Mouse (Mus musculus) neural tube, embryonic 14.5 days (tissue): Measurements from ENCODE around the gene Smarcal1. TPM values are rescaled to one million over a fixed set of nuclear protein-coding genes. Genes with fewer than 3 reads are reported as not detected.
A peak's percentile ranks its signal among the peaks of the same experiment; 100 is the strongest.

Source experiments
- ATAC-seq: fragments of 200-750 bp; cut with Nextera tagmentation; 2 replicates; pipeline ENCODE4 v1.8.0; 2017; ENCODE audit warnings: low read depth, mild to moderate bottlenecking, moderate TSS enrichment, moderate library complexity
- H3K27ac ChIP-seq: fragments of 300-500 bp; sonication (generic); 2 replicates; pipeline ENCODE4 v1.5.1; 2014; ENCODE audit warnings: low read depth, mild to moderate bottlenecking, control low read depth, low read length, moderate library complexity, mixed read lengths
- H3K27me3 ChIP-seq: fragments of 300-500 bp; sonication (generic); 2 replicates; pipeline ENCODE4 v1.6.1; 2014; ENCODE audit warnings: low read length; ENCODE audit not compliant: control insufficient read depth, insufficient read depth
- H3K36me3 ChIP-seq: fragments of 300-500 bp; sonication (generic); 2 replicates; pipeline ENCODE4 v1.6.1; 2014; ENCODE audit warnings: low read length, mixed read lengths; ENCODE audit not compliant: control insufficient read depth, insufficient read depth
- H3K4me1 ChIP-seq: fragments of 300-500 bp; sonication (generic); 2 replicates; pipeline ENCODE4 v1.6.1; 2014; ENCODE audit warnings: low read length; ENCODE audit not compliant: control insufficient read depth, insufficient read depth
- H3K4me2 ChIP-seq: fragments of 300-500 bp; sonication (generic); 2 replicates; pipeline ENCODE4 v1.6.1; 2014; ENCODE audit warnings: mild to moderate bottlenecking, low read depth, low read length, control low read depth
- H3K4me3 ChIP-seq: fragments of 300-500 bp; sonication (generic); 2 replicates; pipeline ENCODE4 v1.5.1; 2014; ENCODE audit warnings: low read depth, low read length, control low read depth, mixed read lengths
- H3K9ac ChIP-seq: fragments of 300-500 bp; sonication (generic); replicated peaks from 2 replicates; pipeline ENCODE4 v1.6.1; 2014; ENCODE audit warnings: low read depth, mild to moderate bottlenecking, control low read depth, low read length, mixed read lengths
- H3K9me3 ChIP-seq: fragments of 300-500 bp; sonication (generic); 2 replicates; pipeline ENCODE4 v1.6.1; 2016; ENCODE audit warnings: low read length; ENCODE audit not compliant: control insufficient read depth
- WGBS: fragments of 180-500 bp; shearing (Covaris S2); extraction: QIAGEN DNeasy Blood & Tissue Kit; methylation state at CpG from one replicate; pipeline ENCODE4 v1.1.7; 2014; 5-methylcytosine and 5-hydroxymethylcytosine counted together
- polyA plus RNA-seq: library from polyadenylated mRNA; unstranded; fragments of >200 nt; fragmentation: Nextera tagmentation; extraction: Ambion mirVana; gene quantifications from 2 replicates; pipeline ENCODE4 v1.2.1, GENCODE M21; 2014

The Smarcal1 gene
- polyA plus RNA-seq, 1 experiment from 2014 or later, result 28.7 TPM

DNA sequence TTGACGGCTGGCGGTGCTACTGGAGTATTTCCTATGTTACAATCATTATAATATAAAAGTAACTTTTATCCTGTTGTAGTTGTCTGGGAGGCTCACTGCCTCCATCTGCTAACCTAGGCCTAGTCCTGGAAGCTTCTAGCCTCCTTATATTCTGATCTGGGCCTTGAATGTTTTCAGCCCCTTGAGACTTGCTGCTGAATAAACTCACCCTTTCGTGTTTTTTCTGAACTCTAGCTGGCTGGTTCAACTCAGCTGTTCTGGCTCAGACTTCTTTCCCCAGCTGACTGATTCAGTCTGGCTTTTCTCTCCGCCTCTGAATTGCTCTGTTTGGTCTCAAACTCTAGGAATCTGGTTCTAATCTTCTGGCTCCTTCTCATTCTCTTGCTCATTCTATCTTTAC lies 855 bp downstream of the Smarcal1 start:
- H3K4me3 ChIP-seq, result peak overlapping the region; percentile 64
- peak overlapping the region; percentile 93; the same call in 1 of the 2 replicates for H3K27ac ChIP-seq
- peak overlapping the region; percentile 70 for H3K9ac ChIP-seq
- H3K27me3 ChIP-seq, result no peaks in the 10 kb centered on the region
- no peaks in the 10 kb centered on the region for H3K9me3 ChIP-seq
- 81% methylated on average over 4 of the region's 4 CpGs for WGBS
- peaks cover 13% of the 10 kb centered on the region for H3K4me1 ChIP-seq
- H3K36me3 ChIP-seq, result 0 out of 2 replicates have a peak, but pooled peaks cover 5% of the 10 kb centered on the region
- ATAC-seq, result no peak
- peak overlapping the region; percentile 55 for H3K4me2 ChIP-seq

DNA sequence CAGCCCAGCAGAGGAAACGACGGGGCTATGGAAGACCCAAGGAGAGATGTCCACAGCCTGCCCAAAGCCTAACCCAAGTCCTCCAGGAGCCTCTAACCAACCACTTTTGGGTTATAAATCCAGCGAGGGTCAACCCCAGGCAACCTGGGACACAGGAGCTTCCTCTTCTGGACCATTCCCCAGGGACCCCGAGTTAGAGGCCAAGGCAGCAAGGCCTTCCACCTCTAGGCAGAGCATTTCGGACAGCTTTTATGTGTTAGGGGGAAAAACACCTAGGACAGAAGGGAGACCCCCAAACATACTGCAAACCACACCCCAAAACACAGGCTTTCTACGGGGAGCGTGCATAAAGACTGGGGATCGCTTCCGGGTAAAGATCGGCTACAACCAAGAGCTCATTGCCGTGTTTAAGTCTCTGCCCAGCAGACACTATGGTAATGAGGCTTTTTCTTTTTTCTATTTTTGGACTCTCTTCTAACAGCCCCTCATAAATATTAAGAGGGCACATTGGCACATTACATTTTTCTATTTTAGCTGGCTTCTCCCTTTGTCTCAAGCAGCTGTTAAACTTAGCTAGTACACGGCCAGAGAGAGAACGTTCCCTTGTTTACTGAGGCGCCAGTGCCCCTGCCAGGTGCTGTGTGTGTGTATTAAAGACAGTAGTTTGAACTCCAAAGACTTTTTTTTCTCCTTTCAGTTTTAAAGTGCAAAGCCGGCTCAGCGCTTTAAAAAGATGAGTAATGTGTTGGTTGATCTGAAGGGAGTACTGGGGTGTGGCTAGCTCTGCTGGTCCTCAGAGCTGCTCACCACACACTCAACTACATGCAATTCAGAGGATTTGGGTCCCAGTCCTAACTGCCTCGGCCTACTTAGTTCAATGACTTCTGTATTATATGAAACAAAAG lies 3.2 kb downstream of the Smarcal1 start:
- no peak for ATAC-seq
- H3K4me1 ChIP-seq, result peaks cover 13% of the 10 kb centered on the region
- peaks cover 11% of the 10 kb centered on the region; the same call in 1 of the 2 replicates for H3K36me3 ChIP-seq
- H3K4me2 ChIP-seq, result no peak overlapping the region
- WGBS, result 90% methylated on average over 17 of the region's 17 CpGs
- H3K9me3 ChIP-seq, result no peaks in the 10 kb centered on the region
- H3K4me3 ChIP-seq, result no peak overlapping the region
- no peak overlapping the region for H3K9ac ChIP-seq
- no peak overlapping the region for H3K27ac ChIP-seq
- no peaks in the 10 kb centered on the region for H3K27me3 ChIP-seq

DNA sequence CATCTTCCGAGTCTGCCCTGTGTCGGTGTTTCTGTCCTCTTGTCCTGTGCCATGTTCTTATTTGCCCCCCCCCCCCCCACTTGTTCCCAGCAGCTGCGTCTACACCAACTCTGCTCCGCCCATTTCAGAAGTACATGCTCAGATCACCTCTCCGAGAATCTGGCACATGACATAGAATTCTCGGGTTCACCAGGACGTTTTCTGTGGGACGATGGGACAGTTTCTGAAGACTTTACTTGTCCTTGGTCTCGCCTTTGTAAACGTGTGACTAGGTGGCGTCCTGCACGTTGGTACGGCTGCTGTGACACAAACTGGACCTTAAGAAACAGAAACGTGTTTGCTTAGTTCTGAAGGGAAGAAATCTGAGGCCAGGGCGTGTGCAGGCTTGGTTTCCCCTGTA lies 4.5 kb downstream of the Smarcal1 start:
- no peak overlapping the region for H3K4me2 ChIP-seq
- H3K36me3 ChIP-seq, result peaks cover 22% of the 10 kb centered on the region
- H3K27me3 ChIP-seq, result no peaks in the 10 kb centered on the region
- H3K27ac ChIP-seq, result no peak overlapping the region
- no peak overlapping the region for H3K4me3 ChIP-seq
- no peak overlapping the region for H3K9ac ChIP-seq
- H3K9me3 ChIP-seq, result no peaks in the 10 kb centered on the region
- H3K4me1 ChIP-seq, result peaks cover 11% of the 10 kb centered on the region
- ATAC-seq, result no peak
- WGBS, result 97% methylated on average over 15 of the region's 15 CpGs

DNA sequence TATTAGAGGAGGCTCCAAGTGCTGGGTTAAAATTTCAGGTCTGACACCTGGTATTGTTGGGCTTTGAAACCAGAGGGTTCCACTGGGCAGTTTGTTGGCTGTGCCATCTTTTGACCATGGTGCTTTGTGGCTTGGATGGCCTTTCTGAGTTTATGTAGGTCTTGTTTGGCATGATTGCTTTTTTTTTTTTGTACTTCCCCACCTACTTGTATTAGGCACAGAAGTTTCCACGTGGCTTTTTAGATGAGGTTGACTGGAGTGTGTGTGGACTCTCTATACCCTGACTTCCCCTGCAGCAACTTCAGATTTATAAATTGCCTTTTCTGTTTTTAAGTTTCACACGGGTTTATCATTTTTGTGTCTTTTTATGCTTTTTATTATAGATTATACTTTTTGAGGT lies 5.7 kb downstream of the Smarcal1 start:
- WGBS, result 89% methylated on average over 2 of the region's 2 CpGs
- Histone ChIP-seq H3K36me3 (peaks cover 31% of the 10 kb centered on the region), H3K9me3 (no peaks in the 10 kb centered on the region), H3K4me3 (no peak overlapping the region), H3K4me2 (no peak overlapping the region), H3K4me1 (peaks cover 8% of the 10 kb centered on the region), H3K27ac (no peak overlapping the region), H3K27me3 (no peaks in the 10 kb centered on the region), H3K9ac (no peak overlapping the region)
- no peak for ATAC-seq

DNA sequence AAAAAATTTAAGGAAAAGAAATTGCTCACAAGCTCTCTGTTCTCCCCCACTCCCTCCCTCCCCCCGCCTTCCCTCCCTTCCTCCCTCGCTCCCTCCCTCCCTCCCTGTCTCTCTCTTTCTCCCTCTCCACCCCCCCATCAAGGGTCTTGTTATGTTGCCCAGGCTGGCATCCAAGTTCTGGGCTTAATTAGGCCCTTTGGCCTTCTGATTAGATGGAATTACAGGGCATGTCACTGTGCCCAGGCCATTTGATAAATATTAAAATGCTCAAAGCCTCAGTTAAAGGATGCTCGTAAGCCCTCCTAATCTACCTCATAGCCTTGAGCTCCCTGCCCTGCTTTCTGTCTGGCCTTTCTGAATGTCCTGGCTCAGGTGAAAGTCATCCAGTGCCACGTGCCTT lies 7.6 kb downstream of the Smarcal1 start:
- no peak for ATAC-seq
- Histone ChIP-seq H3K36me3 (peaks cover 42% of the 10 kb centered on the region), H3K9ac (no peak overlapping the region), H3K4me1 (no peaks in the 10 kb centered on the region), H3K4me3 (no peak overlapping the region), H3K9me3 (no peaks in the 10 kb centered on the region), H3K4me2 (no peak overlapping the region), H3K27me3 (no peaks in the 10 kb centered on the region), H3K27ac (no peak overlapping the region)
- WGBS, result 83% methylated on average over 4 of the region's 4 CpGs

DNA sequence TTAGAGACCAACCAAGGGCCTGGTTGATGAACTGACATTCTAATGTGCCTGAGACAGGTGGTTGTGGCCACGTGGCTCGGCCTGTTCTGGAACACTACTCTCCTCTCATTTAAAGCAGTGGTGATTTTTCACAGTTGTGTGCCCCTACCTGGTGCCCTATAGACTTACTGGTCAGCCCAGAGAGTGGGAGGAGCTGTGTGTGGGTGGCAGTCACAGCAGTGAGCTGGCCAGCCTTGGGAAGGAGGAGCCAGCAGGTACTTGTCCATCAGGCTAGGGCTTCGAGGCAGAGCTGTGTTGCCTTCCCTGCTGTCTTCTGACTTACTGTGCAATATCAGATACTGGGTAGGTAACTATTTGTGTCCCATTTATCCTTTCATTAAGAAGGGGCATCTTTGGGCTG lies 9.3 kb downstream of the Smarcal1 start:
- no peak for ATAC-seq
- no peak overlapping the region for H3K4me2 ChIP-seq
- no peak overlapping the region for H3K9ac ChIP-seq
- peaks cover 55% of the 10 kb centered on the region for H3K36me3 ChIP-seq
- no peak overlapping the region for H3K27ac ChIP-seq
- no peaks in the 10 kb centered on the region for H3K27me3 ChIP-seq
- H3K4me1 ChIP-seq, result no peaks in the 10 kb centered on the region
- WGBS, result 93% methylated on average over 3 of the region's 3 CpGs
- H3K4me3 ChIP-seq, result no peak overlapping the region
- no peaks in the 10 kb centered on the region for H3K9me3 ChIP-seq

DNA sequence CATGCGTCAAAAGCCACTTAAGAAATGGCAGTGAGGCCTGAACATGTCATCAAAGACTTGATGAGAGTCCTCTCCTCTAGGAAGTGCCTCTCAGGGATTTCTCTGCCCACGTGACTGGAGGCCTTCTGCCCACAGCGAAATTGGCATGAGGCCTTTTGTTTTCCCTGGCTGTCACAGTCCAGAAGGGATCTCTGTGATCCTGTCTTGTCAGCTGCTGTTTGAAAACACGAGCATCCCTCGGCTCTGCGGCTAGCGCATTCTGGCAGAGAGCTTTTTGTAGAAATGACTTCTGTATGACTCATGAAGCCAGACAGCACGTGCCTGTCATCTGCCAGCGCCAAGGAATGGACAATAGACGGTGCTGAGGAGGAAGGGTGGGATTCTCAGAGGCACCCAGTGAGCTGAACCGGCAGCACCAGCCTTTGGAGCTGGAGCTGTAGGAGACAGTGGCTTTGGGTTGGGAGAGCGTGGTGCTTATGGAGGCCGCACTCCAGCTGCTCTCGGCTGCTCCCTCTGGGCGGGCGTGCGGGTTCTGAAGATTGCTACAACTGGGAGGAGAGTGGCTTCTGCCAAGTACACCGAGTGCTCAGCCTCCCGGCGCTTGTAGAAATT lies 10.4 kb downstream of the Smarcal1 start:
- Histone ChIP-seq H3K9ac (no peak overlapping the region), H3K4me3 (no peak overlapping the region), H3K4me2 (no peak overlapping the region), H3K27me3 (no peaks in the 10 kb centered on the region), H3K36me3 (peaks cover 53% of the 10 kb centered on the region), H3K27ac (no peak overlapping the region), H3K4me1 (no peaks in the 10 kb centered on the region), H3K9me3 (no peaks in the 10 kb centered on the region)
- 72% methylated on average over 20 of the region's 20 CpGs for WGBS
- no peak for ATAC-seq

DNA sequence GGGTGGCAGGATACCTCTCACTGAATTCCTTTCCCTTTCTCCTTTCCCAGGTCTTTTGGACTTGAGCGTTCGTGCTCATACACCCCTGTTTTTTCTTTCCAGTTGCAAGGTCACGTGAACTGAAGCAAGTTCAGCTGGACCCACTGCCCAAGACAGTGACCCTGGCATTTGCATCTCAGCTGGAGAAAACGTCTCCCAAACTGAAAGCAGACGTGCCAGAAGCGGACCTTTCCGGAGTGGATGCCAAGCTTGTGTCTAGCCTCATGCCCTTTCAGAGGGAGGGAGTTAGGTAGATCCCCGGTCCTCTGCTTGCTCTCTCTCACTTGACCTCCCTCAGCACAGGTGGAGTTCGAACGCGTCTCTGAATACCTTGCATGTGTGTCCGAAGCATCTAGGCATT lies 12.6 kb downstream of the Smarcal1 start:
- Histone ChIP-seq H3K4me3 (no peak overlapping the region), H3K4me1 (no peaks in the 10 kb centered on the region), H3K9ac (no peak overlapping the region), H3K27ac (no peak overlapping the region), H3K4me2 (no peak overlapping the region), H3K9me3 (no peaks in the 10 kb centered on the region), H3K27me3 (no peaks in the 10 kb centered on the region), H3K36me3 (peaks cover 52% of the 10 kb centered on the region)
- 97% methylated on average over 12 of the region's 12 CpGs for WGBS
- no peak for ATAC-seq

DNA sequence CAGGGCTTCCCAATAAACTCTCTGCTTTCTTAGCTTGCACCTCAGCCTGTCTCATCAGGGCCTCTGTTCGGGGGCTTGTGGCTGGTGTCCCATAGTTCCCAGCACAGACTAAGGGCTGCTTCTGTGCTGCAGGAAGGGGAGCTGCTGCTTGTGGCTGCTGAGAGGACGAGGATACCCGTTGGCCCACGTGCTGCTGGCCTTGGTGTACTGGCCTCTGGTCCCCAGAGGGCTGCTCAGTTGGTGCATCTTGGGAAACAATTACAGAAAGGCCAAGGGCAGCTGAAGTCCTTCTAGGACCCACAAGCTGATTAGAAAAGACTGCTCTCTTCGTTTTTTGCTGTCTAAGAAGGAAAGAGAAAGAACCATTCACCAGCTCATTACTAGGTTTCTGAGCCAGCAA lies 13.2 kb downstream of the Smarcal1 start:
- H3K36me3 ChIP-seq, result peaks cover 49% of the 10 kb centered on the region
- H3K4me1 ChIP-seq, result no peaks in the 10 kb centered on the region
- H3K4me2 ChIP-seq, result no peak overlapping the region
- no peak overlapping the region for H3K27ac ChIP-seq
- no peaks in the 10 kb centered on the region for H3K9me3 ChIP-seq
- H3K27me3 ChIP-seq, result no peaks in the 10 kb centered on the region
- WGBS, result 90% methylated on average over 5 of the region's 5 CpGs
- H3K9ac ChIP-seq, result no peak overlapping the region
- ATAC-seq, result no peak
- H3K4me3 ChIP-seq, result no peak overlapping the region
